In the genomic region with DNA sequence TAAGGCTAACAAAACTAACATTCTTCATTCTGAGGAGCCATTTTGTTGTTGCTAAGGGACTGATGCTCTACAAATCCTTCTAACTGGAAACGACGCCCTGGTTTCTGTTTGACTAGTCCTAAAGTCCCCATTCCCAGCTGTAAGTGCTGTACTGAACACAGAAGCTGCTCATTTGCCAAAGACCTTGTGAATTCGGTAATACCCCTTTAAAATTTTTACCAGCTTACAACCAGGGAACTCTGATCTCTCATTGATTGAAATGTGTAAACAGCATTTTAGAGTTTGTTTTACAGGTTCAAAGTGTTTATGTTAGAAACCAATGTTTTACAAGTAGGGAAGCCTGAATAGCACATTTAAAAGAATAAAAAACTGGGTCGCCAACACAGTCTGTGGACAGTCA, we compare ENCODE assay signal across 25 mouse cellular contexts. TPM values are rescaled to one million over a fixed set of nuclear protein-coding genes. Genes with fewer than 3 reads are reported as not detected.
DNase-seq lines count a peak whose midpoint lies in the region; ATAC-seq and TF ChIP-seq lines count a peak whose summit lies in the region.
"Had no signal": no experiment of that assay in that cellular context is flagged by ENCODE, and none has a peak within 500 bp of the region (broad histone marks: within the 10 kb centered on the region; RNA-seq: fewer than 3 reads in every experiment).

No protein-coding gene starts in this region.

- H3K36me3 ChIP-seq in heart, embryonic 16.5 days (ENCODE audit: control insufficient read depth, insufficient read depth) = no peaks in the 10 kb centered on the region
- H3K36me3 ChIP-seq in heart, embryonic 10.5 days = no peaks in the 10 kb centered on the region
- no peaks in the 10 kb centered on the region for H3K36me3 ChIP-seq in liver, embryonic 12.5 days
- no peaks in the 10 kb centered on the region for H3K36me3 ChIP-seq in liver, postnatal 0 days (replicated peaks; ENCODE audit: insufficient read depth, low read length)
- no peaks in the 10 kb centered on the region for H3K36me3 ChIP-seq in midbrain, postnatal 0 days (ENCODE audit: insufficient read depth, low read length)
- H3K36me3 ChIP-seq: forebrain, embryonic 10.5 days; heart, embryonic 13.5 days; hindbrain, embryonic 10.5 days; hindbrain, embryonic 13.5 days had no signal

- peaks cover 23% of the 10 kb centered on the region for H3K4me1 ChIP-seq in heart, embryonic 16.5 days (ENCODE audit: control insufficient read depth, insufficient read depth, low read length)
- H3K4me1 ChIP-seq in heart, embryonic 10.5 days = peaks cover 12% of the 10 kb centered on the region; the same call in 1 of the 2 replicates
- H3K4me1 ChIP-seq in liver, embryonic 12.5 days = no peaks in the 10 kb centered on the region
- H3K4me1 ChIP-seq in liver, postnatal 0 days (ENCODE audit: insufficient read depth) = peaks cover 10% of the 10 kb centered on the region; the same call in 1 of the 2 replicates
- H3K4me1 ChIP-seq in midbrain, postnatal 0 days (ENCODE audit: insufficient read depth, low read length) = no peaks in the 10 kb centered on the region
- H3K4me1 ChIP-seq: forebrain, embryonic 13.5 days; hindbrain, embryonic 13.5 days had no signal

- H3K27ac ChIP-seq in heart, embryonic 16.5 days (ENCODE audit: low read length) = peak overlapping the region; percentile 10; the same call in 1 of the 2 replicates
- H3K27ac ChIP-seq in heart, embryonic 10.5 days = no peak overlapping the region
- H3K27ac ChIP-seq in liver, embryonic 12.5 days = no peak overlapping the region
- H3K27ac ChIP-seq in liver, postnatal 0 days (ENCODE audit: low read depth) = peak overlapping the region; percentile 66
- no peak overlapping the region for H3K27ac ChIP-seq in midbrain, postnatal 0 days (ENCODE audit: low read depth, low read length)
- H3K27ac ChIP-seq: forebrain, embryonic 10.5 days; forebrain, embryonic 13.5 days; hindbrain, embryonic 10.5 days; hindbrain, embryonic 13.5 days had no signal

- no peak for TF ChIP-seq CTCF in liver, postnatal 0 days (IDR thresholded peaks at IDR 0.05; ENCODE audit: low read depth)
- TF ChIP-seq CTCF in midbrain, postnatal 0 days (IDR thresholded peaks at IDR 0.05) = no peak

- H3K4me3 ChIP-seq in heart, embryonic 16.5 days (ENCODE audit: low read length) = no peak overlapping the region
- H3K4me3 ChIP-seq in heart, embryonic 10.5 days = no peak overlapping the region
- no peak overlapping the region for H3K4me3 ChIP-seq in liver, embryonic 12.5 days
- no peak overlapping the region for H3K4me3 ChIP-seq in liver, postnatal 0 days (ENCODE audit: low read depth, low read length)
- no peak overlapping the region for H3K4me3 ChIP-seq in midbrain, postnatal 0 days (ENCODE audit: low read depth, low read length)
- H3K4me3 ChIP-seq: forebrain, embryonic 10.5 days; forebrain, embryonic 13.5 days; hindbrain, embryonic 10.5 days; hindbrain, embryonic 13.5 days had no signal

- H3K4me2 ChIP-seq in heart, embryonic 16.5 days (ENCODE audit: low read depth, low read length) = no peak overlapping the region
- no peak overlapping the region for H3K4me2 ChIP-seq in liver, embryonic 12.5 days
- peak overlapping the region; percentile 32 for H3K4me2 ChIP-seq in liver, postnatal 0 days (ENCODE audit: low read depth, low read length)
- H3K4me2 ChIP-seq in midbrain, postnatal 0 days (ENCODE audit: low read depth, low read length, poor library complexity, severe bottlenecking) = no peak overlapping the region
- H3K4me2 ChIP-seq: forebrain, embryonic 13.5 days; hindbrain, embryonic 13.5 days had no signal

- no peak for ATAC-seq in heart, embryonic 16.5 days (replicated peaks; ENCODE audit: extremely low read depth, insufficient read depth, low FRiP score)
- 0 out of 2 replicates have a peak, but pooled peaks have one; percentile 18 for ATAC-seq in liver, embryonic 12.5 days
- ATAC-seq in liver, postnatal 0 days = peak; percentile 86
- ATAC-seq in midbrain, postnatal 0 days (ENCODE audit: low FRiP score) = no peak
- ATAC-seq: activated CD4-positive, CD25-positive, alpha-beta regulatory T cell, adult 4 months; forebrain, embryonic 13.5 days; forebrain, embryonic 16.5 days; hindbrain, embryonic 16.5 days had no signal

- DNase-seq in heart, embryonic 10.5 days (ENCODE audit: low spot score) = no peak
- no peak for DNase-seq in liver
- no peak for DNase-seq in liver, postnatal 0 days
- DNase-seq in midbrain, postnatal 0 days (ENCODE audit: low spot score) = no peak
- DNase-seq: adrenal gland, adult 8-10 months; adrenal gland, postnatal 25 days; cerebellum, adult 11-12 months; cerebellum, adult 8-10 months; cerebellum, postnatal 10 days; cerebellum, postnatal 36 days; embryo, embryonic 11 days; gastrocnemius, postnatal 14 days; heart, adult 11 months; heart, postnatal 10 days; heart, postnatal 36 days had no signal

- H3K9ac ChIP-seq in heart, embryonic 16.5 days (ENCODE audit: low read length) = no peak overlapping the region
- no peak overlapping the region for H3K9ac ChIP-seq in liver, embryonic 12.5 days
- no peak overlapping the region for H3K9ac ChIP-seq in liver, postnatal 0 days (replicated peaks)
- H3K9ac ChIP-seq in midbrain, postnatal 0 days (replicated peaks; ENCODE audit: low read length, poor library complexity, severe bottlenecking) = no peak overlapping the region
- H3K9ac ChIP-seq: forebrain, embryonic 13.5 days; heart, embryonic 13.5 days; hindbrain, embryonic 13.5 days had no signal

- no peak for TF ChIP-seq EP300 in liver, postnatal 0 days (IDR thresholded peaks at IDR 0.05; ENCODE audit: low read depth)

- WGBS in heart, embryonic 16.5 days = 86% methylated on average over 4 of the region's 4 CpGs
- 89% methylated on average over 4 of the region's 4 CpGs for WGBS in heart, embryonic 10.5 days
- WGBS in liver, embryonic 12.5 days (ENCODE audit: insufficient replicate concordance) = 60% methylated on average over 4 of the region's 4 CpGs
- WGBS in liver, postnatal 0 days (ENCODE audit: insufficient replicate concordance) = 58% methylated on average over 4 of the region's 4 CpGs
- WGBS in midbrain, postnatal 0 days = 81% methylated on average over 4 of the region's 4 CpGs

- no peaks in the 10 kb centered on the region for H3K27me3 ChIP-seq in heart, embryonic 16.5 days (ENCODE audit: control insufficient read depth, insufficient read depth, low read length)
- H3K27me3 ChIP-seq in heart, embryonic 10.5 days (ENCODE audit: insufficient read depth, poor library complexity, severe bottlenecking) = no peaks in the 10 kb centered on the region
- H3K27me3 ChIP-seq in liver, embryonic 12.5 days (replicated peaks) = no peaks in the 10 kb centered on the region
- H3K27me3 ChIP-seq in liver, postnatal 0 days (ENCODE audit: insufficient read depth, low read length) = no peaks in the 10 kb centered on the region
- no peaks in the 10 kb centered on the region for H3K27me3 ChIP-seq in midbrain, postnatal 0 days (ENCODE audit: insufficient read depth, low read length)
- H3K27me3 ChIP-seq: forebrain, embryonic 13.5 days; heart, embryonic 13.5 days; hindbrain, embryonic 13.5 days had no signal

- no peaks in the 10 kb centered on the region for H3K9me3 ChIP-seq in heart, embryonic 16.5 days (replicated peaks; ENCODE audit: control insufficient read depth, low read length)
- no peaks in the 10 kb centered on the region for H3K9me3 ChIP-seq in heart, embryonic 10.5 days
- no peaks in the 10 kb centered on the region for H3K9me3 ChIP-seq in liver, embryonic 12.5 days (replicated peaks)
- H3K9me3 ChIP-seq in liver, postnatal 0 days (ENCODE audit: low read length) = no peaks in the 10 kb centered on the region
- H3K9me3 ChIP-seq in midbrain, postnatal 0 days (ENCODE audit: low read length) = no peaks in the 10 kb centered on the region
- H3K9me3 ChIP-seq: forebrain, embryonic 10.5 days; forebrain, embryonic 13.5 days; heart, embryonic 13.5 days; hindbrain, embryonic 10.5 days; hindbrain, embryonic 13.5 days had no signal

RNA-seq across cellular contexts. Expression of a gene that starts 10.6 kb away (rescaled TPM):
- 16.7 and 19.3 TPM in 2 replicates for polyA plus RNA-seq in heart, embryonic 16.5 days (2015; fragmentation: Nextera tagmentation; extraction: Ambion mirVana)
- polyA plus RNA-seq in heart, embryonic 10.5 days (2016; fragmentation: Nextera tagmentation; extraction: Ambion mirVana) = 4.6 and 8.2 TPM in 2 replicates
- 4.2 and 4.6 TPM in 2 replicates for polyA plus RNA-seq in liver, embryonic 12.5 days (2016; fragmentation: Nextera tagmentation; extraction: Ambion mirVana)
- polyA plus RNA-seq in liver, postnatal 0 days (2015; fragmentation: Nextera tagmentation; extraction: Ambion mirVana) = 39.7 and 47.8 TPM in 2 replicates
- total RNA-seq in midbrain, postnatal 0 days (2014; rRNA removed) = 0.14 and 0.55 TPM in 2 replicates
- 0.48 and 0.70 TPM in 2 replicates for polyA plus RNA-seq in midbrain, postnatal 0 days (2015; fragmentation: Nextera tagmentation; extraction: Ambion mirVana)

Comparison
In these comparisons a context has a peak if more than half of its experiments do, and no peak if none do; other contexts are left out.
1. H3K27ac ChIP-seq: peak in heart, embryonic 16.5 days (single experiment) and liver, postnatal 0 days (single experiment); none in heart, embryonic 10.5 days (single experiment), liver, embryonic 12.5 days (single experiment) and midbrain, postnatal 0 days (single experiment).
2. ATAC-seq: peak in liver, embryonic 12.5 days (single experiment) and liver, postnatal 0 days (single experiment); none in heart, embryonic 16.5 days (single experiment) and midbrain, postnatal 0 days (single experiment).